Comparison of ENCODE assay signal across 38 mouse cellular contexts in genomic region chr5:34284156-34284750, GRCm38 (mm10). TPM values are rescaled to one million over a fixed set of nuclear protein-coding genes. Genes with fewer than 3 reads are reported as not detected.
DNase-seq lines count a peak whose midpoint lies in the region; ATAC-seq and TF ChIP-seq lines count a peak whose summit lies in the region.
"Had no signal": no experiment of that assay in that cellular context is flagged by ENCODE, and none has a peak within 500 bp of the region (broad histone marks: within the 10 kb centered on the region; RNA-seq: fewer than 3 reads in every experiment).

No protein-coding gene starts in this region.

- no peaks in the 10 kb centered on the region for H3K36me3 ChIP-seq in intestine, embryonic 16.5 days (ENCODE audit: control insufficient read depth, insufficient read depth, low read length)
- H3K36me3 ChIP-seq: G1E; heart, embryonic 10.5 days; heart, embryonic 15.5 days; hindbrain, embryonic 12.5 days; intestine, embryonic 15.5 days; limb, embryonic 10.5 days; limb, embryonic 15.5 days; liver, embryonic 13.5 days; midbrain, embryonic 12.5 days; neural tube, embryonic 13.5 days; stomach, embryonic 15.5 days had no signal

- H3K27me3 ChIP-seq in cerebellum, adult 2 months (ENCODE audit: control insufficient read depth, insufficient read depth, low read length), result no peaks in the 10 kb centered on the region
- H3K27me3 ChIP-seq in intestine, embryonic 16.5 days (replicated peaks; ENCODE audit: control insufficient read depth, insufficient read depth, low read length), result peaks cover 34% of the 10 kb centered on the region
- H3K27me3 ChIP-seq: CH12.LX, Patski had no signal

- H3K9me3 ChIP-seq in intestine, embryonic 16.5 days (ENCODE audit: control insufficient read depth, low read length), result no peaks in the 10 kb centered on the region
- H3K9me3 ChIP-seq: forebrain, embryonic 13.5 days; heart, embryonic 10.5 days; heart, embryonic 15.5 days; hindbrain, embryonic 12.5 days; intestine, embryonic 15.5 days; limb, embryonic 10.5 days; limb, embryonic 15.5 days; liver, embryonic 13.5 days; midbrain, embryonic 12.5 days; neural tube, embryonic 13.5 days; stomach, embryonic 15.5 days had no signal

- H3K27ac ChIP-seq in cerebellum, adult 2 months (ENCODE audit: insufficient read depth, low read length), result peak overlapping the region; percentile 27; the same call in 1 of the 2 replicates
- no peak overlapping the region for H3K27ac ChIP-seq in intestine, embryonic 16.5 days (ENCODE audit: low read length)
- H3K27ac ChIP-seq: forebrain, embryonic 13.5 days; heart, embryonic 10.5 days; heart, embryonic 15.5 days; hindbrain, embryonic 12.5 days; hindbrain, postnatal 0 days; intestine, embryonic 15.5 days; kidney, postnatal 0 days; limb, embryonic 10.5 days; limb, embryonic 15.5 days; liver, embryonic 13.5 days; midbrain, embryonic 12.5 days; neural tube, embryonic 13.5 days; stomach, embryonic 15.5 days had no signal

- TF ChIP-seq POLR2A in cerebellum, adult 2 months (IDR thresholded peaks at IDR 0.05; ENCODE audit: borderline replicate concordance, insufficient read depth, low read length), result no peak

- peak overlapping the region; percentile 17 for H3K4me3 ChIP-seq in cerebellum, adult 2 months (replicated peaks; ENCODE audit: insufficient read depth, low read depth, low read length)
- H3K4me3 ChIP-seq in intestine, embryonic 16.5 days (ENCODE audit: low read length), result no peak overlapping the region
- H3K4me3 ChIP-seq: forebrain, embryonic 13.5 days; heart, embryonic 10.5 days; heart, embryonic 15.5 days; hindbrain, embryonic 12.5 days; intestine, embryonic 15.5 days; limb, embryonic 10.5 days; limb, embryonic 15.5 days; liver, embryonic 13.5 days; midbrain, embryonic 12.5 days; neural tube, embryonic 13.5 days; stomach, embryonic 15.5 days had no signal

- no peak overlapping the region for H3K4me2 ChIP-seq in intestine, embryonic 16.5 days (ENCODE audit: low read depth, low read length)
- H3K4me2 ChIP-seq: forebrain, embryonic 13.5 days; heart, embryonic 15.5 days; hindbrain, embryonic 12.5 days; intestine, embryonic 15.5 days; limb, embryonic 15.5 days; liver, embryonic 13.5 days; lung, embryonic 14.5 days; midbrain, embryonic 12.5 days; neural tube, embryonic 13.5 days; stomach, embryonic 15.5 days had no signal

- DNase-seq in cerebellum, adult 2 months, result peak; percentile 45 to 55
- DNase-seq in cerebellum, postnatal 4 days (ENCODE audit: low spot score in 2 of 2), result no peak
- DNase-seq in 416B (ENCODE audit: low read depth) (peak; percentile 52), NIH3T3 (ENCODE audit: low read depth) (peak; percentile 21)
- peak; percentile 69 for DNase-seq in cerebellum, adult 9-11 months
- DNase-seq in heart, postnatal 10 days, result no peak
- DNase-seq: adrenal gland, postnatal 36 days; gastrocnemius, postnatal 25 days; heart, adult 11 months; heart, postnatal 36 days; kidney, adult 8-10 months; layer of hippocampus, postnatal 36 days; liver, embryonic 13.5 days; lung, embryonic 14.5 days; retina, postnatal 1 day; right cerebral cortex, postnatal 14 days; thymus, postnatal 14 days had no signal

- TF ChIP-seq CTCF in cerebellum, adult 2 months (IDR thresholded peaks at IDR 0.05; ENCODE audit: borderline replicate concordance, insufficient read depth, low read depth, low read length), result no peak

- ATAC-seq in intestine, embryonic 16.5 days, result no peak
- ATAC-seq: forebrain, embryonic 13.5 days; hindbrain, postnatal 0 days; intestine, embryonic 15.5 days; Patski had no signal

- H3K9ac ChIP-seq in intestine, embryonic 16.5 days (ENCODE audit: low read depth, low read length), result no peak overlapping the region
- H3K9ac ChIP-seq: forebrain, embryonic 13.5 days; heart, embryonic 15.5 days; hindbrain, embryonic 12.5 days; intestine, embryonic 15.5 days; limb, embryonic 15.5 days; liver, embryonic 13.5 days; lung, embryonic 14.5 days; midbrain, embryonic 12.5 days; neural tube, embryonic 13.5 days; stomach, embryonic 15.5 days had no signal

- intact Hi-C loops in heart, postnatal 10 days (cut with DNase I), result no loop called here

- 14% methylated on average over 3 of the region's 3 CpGs for whole genome bisulfite sequencing in cerebellum, adult 2 months
- WGBS in intestine, embryonic 16.5 days, result 37% methylated on average over 3 of the region's 3 CpGs

- peaks cover 51% of the 10 kb centered on the region for H3K4me1 ChIP-seq in cerebellum, adult 2 months (ENCODE audit: control insufficient read depth, insufficient read depth, low read length)
- H3K4me1 ChIP-seq in intestine, embryonic 16.5 days (ENCODE audit: control insufficient read depth, insufficient read depth, low read length), result peaks cover 12% of the 10 kb centered on the region; the same call in 1 of the 2 replicates

RNA-seq across cellular contexts. Expression of gene Zfyve28, which starts 4.0 kb away (rescaled TPM):
- polyA plus RNA-seq in cerebellum, adult 2 months (2012; rRNA removed), result 62.9 and 69.5 TPM in 2 replicates
- total RNA-seq in heart, postnatal 10 days (2021), result 1 to 10 TPM; 1.3 to 1.4 TPM
- 0.28 and 0.42 TPM in 2 replicates for polyA plus RNA-seq in intestine, embryonic 16.5 days (2015; fragmentation: Nextera tagmentation; extraction: Ambion mirVana)
- polyA plus RNA-seq: G1E had no signal

RNA-seq across cellular contexts. Expression of gene Cfap99, which starts 4.1 kb away (rescaled TPM):
- polyA plus RNA-seq in cerebellum, adult 2 months (2012; rRNA removed), result 1.4 and 1.7 TPM in 2 replicates
- total RNA-seq in heart, postnatal 10 days (2021), result not detected
- not detected in 2 replicates for polyA plus RNA-seq in intestine, embryonic 16.5 days (2015; fragmentation: Nextera tagmentation; extraction: Ambion mirVana)
- total RNA-seq: adrenal gland, adult 18-20 months; adrenal gland, postnatal 36 days; CH12.LX; G1E; gastrocnemius, postnatal 25 days; heart, postnatal 36 days; hindbrain, postnatal 0 days had no signal
- polyA plus RNA-seq: C2C12; embryonic facial prominence, embryonic 11.5 days; forebrain, embryonic 13.5 days; G1E; heart, embryonic 10.5 days; intestine, embryonic 15.5 days; kidney, postnatal 0 days; large intestine, adult 2 months; limb, embryonic 10.5 days; limb, embryonic 15.5 days; liver, embryonic 13.5 days; lung, embryonic 14.5 days; midbrain, embryonic 12.5 days; neural tube, embryonic 13.5 days; Patski; small intestine, adult 2 months; stomach, embryonic 15.5 days had no signal

RNA-seq across cellular contexts. Expression of gene Rnf4, which starts 51.8 kb away (rescaled TPM):
- polyA plus RNA-seq in cerebellum, adult 2 months (2012; rRNA removed), result 77.5 and 80.0 TPM in 2 replicates
- 10 to 100 TPM; 57.1 to 62.6 TPM for total RNA-seq in heart, postnatal 10 days (2021)
- 133 and 143 TPM in 2 replicates for polyA plus RNA-seq in intestine, embryonic 16.5 days (2015; fragmentation: Nextera tagmentation; extraction: Ambion mirVana)

Comparison
In these comparisons a context has a peak if more than half of its experiments do, and no peak if none do; other contexts are left out.
1. DNase-seq: peak in cerebellum, adult 2 months (2 of 2), 416B (single experiment), NIH3T3 (single experiment) and cerebellum, adult 9-11 months (single experiment); none in cerebellum, postnatal 4 days (0 of 2) and heart, postnatal 10 days (0 of 2).
2. RNA of gene Zfyve28, which starts 4.0 kb away (polyA plus RNA-seq): 62.9 to 69.5 TPM in cerebellum, adult 2 months; 0.28 to 0.42 TPM in intestine, embryonic 16.5 days; every median in the first group is over 10 times any median in the second.